Mouse (Mus musculus) bone marrow, adult 2 months (tissue): ENCODE data around the gene Klf3.

ENCODE experiments used
- CTCF ChIP-seq: fragments of 200-500 bp; IDR thresholded peaks from 2 replicates; pipeline ENCODE4 v1.5.1; 2011; ENCODE audit warnings: low read length, control low read depth; ENCODE audit not compliant: control insufficient read depth, insufficient read depth
- POLR2A ChIP-seq: fragments of 200-500 bp; IDR thresholded peaks from 2 replicates; pipeline ENCODE4 v1.6.1; 2011; ENCODE audit warnings: low read depth, mild to moderate bottlenecking, control low read depth, low read length, borderline replicate concordance; ENCODE audit not compliant: control insufficient read depth

DNA sequence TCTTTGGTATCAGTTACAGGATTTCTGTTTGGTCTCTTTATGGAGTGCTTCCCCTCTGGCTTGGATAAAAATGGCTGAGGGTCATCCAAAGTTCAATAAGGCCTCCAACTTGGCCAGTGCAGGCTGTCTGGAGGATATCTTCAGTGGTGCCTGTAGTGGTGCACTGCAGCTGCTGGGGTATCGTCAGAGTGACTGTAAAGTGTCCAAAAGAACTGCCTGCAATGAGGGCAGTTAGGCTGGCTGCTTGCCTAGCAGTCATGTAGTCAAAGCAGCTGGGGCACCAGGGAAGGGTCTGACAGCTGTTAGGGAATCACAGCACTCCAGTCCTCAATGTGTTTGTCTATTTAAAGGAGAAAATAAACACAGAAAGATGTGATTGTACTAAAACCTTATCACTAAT lies 36.9 kb downstream of the Klf3 start:
- no peak for TF ChIP-seq POLR2A
- TF ChIP-seq CTCF = no peak
